Mouse (Mus musculus): ENCODE results near the gene Pappa2.

Gene Pappa2

DNA sequence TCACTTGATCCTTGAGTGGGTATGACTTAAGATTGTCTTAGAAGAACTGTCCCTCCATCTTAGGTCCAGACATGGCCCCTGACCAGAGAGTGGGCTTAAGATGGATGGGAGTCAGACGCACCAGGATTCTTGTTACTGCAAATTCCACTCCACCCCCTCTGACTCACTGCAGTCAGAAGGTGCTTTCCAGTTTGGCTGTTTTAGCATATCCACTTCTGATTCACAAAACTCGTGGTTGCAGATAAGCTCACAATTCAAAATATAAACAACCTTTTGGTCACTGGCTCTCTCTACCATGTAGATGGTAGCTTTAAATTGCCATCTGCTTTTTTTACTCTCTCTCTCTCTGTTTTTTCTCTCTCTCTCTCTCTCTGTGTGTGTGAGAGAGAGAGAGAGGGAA is 214.4 kb downstream of the Pappa2 start:
- DNase-seq (ENCODE audit: low read depth, low spot score): peak; percentile 91

DNA sequence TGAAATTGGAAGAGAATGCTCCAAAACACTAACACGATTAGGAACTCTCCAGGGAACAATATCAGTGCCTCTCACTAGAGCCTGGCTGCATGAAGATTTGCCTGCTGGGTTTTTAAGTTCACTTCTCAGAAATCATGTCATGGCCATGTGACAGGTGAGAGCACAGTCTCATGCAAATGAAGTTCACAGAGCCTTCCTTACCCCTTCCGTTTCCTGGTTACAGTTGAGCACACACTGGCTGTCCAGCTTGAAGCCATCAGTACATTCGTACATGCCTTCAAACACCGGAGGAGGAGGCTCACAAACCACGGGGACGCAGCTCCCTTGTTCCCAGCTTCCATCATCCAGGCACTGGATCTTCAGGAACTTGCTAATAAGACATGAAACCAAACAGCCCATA is 215.6 kb downstream of the Pappa2 start:
- DNase-seq (ENCODE audit: low read depth, low spot score): peak; percentile 44

DNA sequence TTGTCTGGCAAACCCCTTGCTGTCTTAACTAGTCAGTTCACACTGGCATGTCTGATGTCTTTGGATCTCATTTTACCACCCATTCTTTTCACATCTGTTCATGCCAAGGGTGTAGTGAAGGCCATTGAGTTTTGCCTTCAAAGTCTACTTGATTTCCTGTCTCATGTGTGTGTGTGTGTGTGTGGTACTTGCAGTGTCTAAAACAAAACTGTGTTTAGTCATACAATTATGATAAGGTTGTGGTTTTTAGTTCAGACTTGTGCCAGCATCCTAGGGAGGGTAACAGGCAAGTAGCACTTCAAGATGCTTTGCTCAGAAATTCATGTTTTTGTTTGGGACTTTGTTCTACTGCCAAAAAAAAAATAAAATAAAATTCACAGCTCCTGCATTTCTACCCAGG is 216.1 kb downstream of the Pappa2 start:
- DNase-seq (ENCODE audit: low read depth, low spot score): peak; percentile 67

DNA sequence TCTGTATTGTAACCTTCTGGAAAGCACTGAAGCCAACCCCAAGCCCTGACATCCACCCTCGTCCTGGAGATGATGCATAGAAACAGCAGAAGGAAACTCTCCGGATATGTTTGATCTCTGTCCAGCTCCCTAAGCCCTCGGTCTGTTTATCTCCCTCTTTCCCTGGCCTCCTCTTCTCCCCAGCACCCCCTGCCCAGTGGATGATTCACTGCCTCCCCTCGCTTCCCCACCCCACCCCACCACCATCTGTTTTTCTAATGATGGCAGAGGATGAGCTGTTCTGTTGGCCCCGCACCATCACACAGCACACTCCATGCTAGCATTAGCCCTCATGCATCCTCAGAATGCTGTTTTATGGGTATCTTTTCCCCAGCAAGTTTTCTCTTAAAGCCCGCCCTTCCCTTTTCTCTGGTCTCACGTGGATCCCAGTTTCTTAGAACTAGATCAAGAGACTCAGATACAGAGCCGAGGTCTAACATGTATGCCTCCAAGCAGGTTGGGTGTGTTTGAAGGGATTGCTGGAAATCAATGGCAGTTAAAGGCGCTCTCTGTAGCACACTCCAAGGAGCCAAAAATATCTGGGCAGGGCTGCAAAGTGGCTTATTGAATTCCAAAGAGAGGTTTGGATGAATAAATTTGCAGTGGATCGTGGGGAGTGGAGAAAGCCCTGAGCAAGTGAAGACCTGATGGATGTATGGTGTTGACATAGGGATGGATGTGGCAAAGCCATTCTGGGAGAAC is 231.8 kb downstream of the Pappa2 start:
- no peak for DNase-seq (ENCODE audit: low read depth, low spot score)

DNA sequence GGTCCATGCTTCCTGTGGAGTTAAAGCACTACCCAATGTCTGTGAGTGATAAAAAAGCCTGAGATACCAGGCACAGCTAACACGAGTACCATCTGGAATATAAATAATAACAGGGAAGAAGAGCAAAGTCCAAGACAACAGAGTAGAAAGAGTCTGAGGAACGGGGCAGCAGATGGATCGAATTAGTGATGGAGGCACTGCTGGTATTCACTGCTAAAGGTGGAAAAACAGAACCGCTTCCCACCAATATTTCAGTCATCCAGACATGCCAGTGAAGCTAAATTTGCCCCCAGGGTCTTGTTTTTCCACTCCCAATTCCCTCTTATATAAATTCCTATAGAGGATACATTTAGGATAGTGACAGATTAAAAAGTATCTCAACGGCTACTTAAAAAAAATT is 238.8 kb downstream of the Pappa2 start:
- DNase-seq (ENCODE audit: low read depth, low spot score): no peak

DNA sequence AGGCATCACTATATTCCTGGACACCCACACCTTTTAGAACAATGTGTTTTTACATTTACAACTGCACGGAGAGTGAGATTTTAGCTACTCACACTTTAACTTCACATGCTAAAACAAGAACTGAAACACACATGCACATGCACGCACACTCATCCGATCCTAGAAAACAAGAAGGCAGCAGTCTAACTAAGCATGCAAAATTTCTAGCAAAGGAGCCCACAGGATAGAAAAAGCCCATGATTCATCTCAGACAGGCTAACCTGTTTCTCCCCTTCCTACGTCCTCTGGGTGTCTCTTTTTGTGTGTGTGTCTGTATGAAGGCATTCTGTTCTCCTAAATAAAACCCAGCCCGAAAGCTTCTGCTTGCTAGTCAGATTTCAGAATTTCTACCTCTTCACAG is 239.3 kb downstream of the Pappa2 start:
- DNase-seq (ENCODE audit: low read depth, low spot score): no peak

DNA sequence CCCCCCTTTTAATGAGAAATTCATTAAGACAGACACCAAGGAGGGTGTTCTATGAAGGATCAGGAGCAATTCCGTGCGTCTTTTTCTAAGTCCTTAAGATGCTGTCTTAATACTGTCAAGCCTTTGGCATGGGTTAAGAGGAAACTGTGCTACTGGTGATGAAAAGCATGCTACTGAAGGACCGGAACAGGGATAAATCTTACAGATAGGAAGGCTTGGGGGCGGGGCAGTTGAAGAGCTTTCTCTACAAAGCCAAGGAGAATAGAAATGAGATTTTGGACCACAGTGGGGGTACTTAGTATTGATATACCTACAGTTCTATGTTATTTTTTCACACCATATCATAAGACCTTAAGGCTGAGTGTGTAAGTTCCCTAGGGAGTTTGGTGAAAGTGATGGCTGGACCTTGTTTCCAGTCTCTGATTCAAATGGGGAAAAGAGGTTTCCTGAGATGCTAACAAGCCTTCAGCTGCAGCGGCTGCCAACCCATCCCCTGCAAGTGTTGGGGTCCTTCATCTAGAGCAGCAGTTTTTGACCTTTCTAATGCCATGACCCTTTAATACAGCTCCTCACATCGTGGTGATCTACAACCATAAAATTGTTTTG is 240.0 kb downstream of the Pappa2 start:
- no peak for DNase-seq (ENCODE audit: low read depth, low spot score)

DNA sequence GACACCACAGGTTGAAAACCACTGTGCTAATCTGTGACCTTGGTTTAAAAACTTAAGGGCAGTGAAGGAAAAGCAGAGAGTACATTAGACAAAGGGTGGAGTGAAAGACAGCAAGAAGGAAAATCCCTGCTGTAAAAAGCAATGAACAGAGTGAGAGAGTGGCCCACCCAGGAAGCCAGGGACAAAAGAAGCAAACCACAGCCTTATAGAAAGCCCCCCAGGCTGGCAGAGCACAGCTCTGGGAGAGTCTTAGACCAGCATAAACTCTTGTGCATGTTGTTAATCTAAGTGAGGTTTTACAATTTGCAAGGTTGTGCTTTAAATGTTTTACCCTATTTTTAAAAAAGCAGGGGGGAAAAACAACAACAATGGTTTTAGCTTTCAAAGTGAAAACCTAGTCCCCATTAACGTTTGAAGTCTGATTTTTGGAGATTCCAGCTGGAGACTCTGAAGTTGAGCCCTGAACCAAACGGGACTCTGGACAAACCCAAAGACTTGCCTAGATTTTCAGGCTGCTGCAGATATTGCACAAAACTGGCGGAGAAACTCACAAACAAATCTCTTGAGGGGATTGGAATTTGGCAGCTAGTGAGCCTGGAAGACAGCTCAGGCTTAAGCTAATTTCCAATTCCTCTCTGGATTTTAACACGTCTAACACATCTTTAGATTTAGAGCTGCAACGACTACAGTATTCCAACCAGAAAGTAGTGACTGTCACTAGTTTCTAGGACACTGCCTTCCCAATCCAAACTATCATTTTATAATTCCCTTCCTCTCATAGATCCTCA is 241.0 kb downstream of the Pappa2 start:
- no peak for DNase-seq (ENCODE audit: low read depth, low spot score)

DNA sequence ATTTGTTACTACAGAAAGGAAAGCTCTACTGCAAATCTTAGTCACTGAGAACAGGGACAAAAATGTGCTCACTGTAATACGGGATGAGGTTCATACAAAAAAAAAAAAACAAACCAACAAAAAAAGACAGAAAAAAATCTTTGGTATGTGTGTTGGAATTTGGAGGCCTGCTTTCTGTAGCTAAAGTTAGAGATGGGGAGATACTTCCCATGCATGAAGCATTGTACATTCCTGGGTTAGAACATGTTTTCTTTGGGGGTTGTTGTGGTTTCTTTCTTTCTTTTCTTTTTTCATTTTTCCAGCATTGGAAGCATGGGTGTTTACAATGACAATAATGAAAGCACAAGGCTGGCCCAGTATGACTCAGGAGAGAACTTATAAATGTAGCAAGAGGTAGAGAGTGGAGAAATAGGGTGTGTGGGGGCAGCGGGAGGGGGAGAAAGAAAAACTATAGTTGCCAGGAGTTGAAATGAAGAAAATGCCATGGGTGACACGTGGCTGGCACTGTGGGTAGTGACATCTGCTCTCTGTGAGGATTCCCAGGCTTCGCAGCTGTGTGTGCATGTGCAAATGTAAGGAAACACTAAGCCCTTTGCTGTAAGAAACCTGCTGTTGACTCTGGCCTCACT is 247.3 kb downstream of the Pappa2 start:
- peak; percentile 73 for DNase-seq (ENCODE audit: low read depth, low spot score)

DNA sequence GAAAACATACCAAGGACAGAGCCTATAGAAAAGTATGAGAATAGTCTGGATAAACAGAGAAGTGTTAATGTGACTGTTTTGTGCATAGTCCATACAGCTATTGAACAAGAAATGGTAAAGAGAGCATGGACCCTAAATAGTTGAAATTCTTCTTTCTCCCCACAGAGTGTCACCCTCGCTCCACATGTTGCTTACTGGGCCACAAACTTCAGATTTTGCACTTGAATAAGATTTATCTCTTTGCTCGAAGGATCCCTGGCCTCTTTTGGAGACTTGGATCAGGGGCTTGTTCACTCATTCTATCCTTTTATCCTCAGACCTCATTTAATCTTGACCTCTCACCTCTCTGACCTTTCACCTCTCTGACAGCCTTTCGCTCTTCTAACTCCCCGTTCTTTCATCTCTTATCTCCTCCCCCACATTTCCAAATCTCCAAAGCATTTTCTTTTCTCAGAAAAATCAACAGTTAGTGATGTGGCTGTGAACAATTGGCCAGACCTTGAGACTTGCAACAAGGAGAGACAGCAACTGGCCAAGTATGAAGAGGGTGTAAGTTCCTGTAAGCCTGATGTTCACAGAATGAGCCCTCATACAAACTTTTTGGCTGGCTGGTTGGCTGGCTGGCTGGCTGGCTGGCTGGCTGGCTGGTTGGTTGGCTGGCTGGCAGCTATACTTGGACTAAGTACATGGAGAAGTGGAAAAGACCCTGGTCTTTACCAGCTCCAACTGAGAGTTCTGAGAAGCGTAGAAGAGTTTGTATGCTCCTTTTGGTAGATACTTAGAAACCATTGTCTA is 266.8 kb downstream of the Pappa2 start:
- DNase-seq (ENCODE audit: low read depth, low spot score): peak; percentile 72

DNA sequence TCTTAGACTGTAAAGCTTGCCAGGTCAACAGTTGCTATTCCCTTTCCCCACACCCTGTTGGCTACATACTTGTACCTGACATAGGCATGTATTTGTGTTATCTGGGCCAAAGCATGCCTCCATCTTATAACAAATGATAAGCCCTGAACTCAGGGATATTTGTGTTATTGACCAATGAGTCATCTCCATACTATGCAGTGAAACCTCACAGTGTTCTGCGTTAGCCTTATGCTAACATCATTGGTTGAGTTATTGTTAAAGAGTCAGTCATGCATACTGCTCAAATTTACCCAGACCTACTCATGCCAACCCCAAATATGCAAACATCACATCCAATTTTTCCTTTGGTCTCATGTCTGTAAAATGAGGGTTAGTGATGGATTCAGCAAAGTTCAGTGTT is 279.0 kb downstream of the Pappa2 start:
- DNase-seq (ENCODE audit: low read depth, low spot score): no peak

DNA sequence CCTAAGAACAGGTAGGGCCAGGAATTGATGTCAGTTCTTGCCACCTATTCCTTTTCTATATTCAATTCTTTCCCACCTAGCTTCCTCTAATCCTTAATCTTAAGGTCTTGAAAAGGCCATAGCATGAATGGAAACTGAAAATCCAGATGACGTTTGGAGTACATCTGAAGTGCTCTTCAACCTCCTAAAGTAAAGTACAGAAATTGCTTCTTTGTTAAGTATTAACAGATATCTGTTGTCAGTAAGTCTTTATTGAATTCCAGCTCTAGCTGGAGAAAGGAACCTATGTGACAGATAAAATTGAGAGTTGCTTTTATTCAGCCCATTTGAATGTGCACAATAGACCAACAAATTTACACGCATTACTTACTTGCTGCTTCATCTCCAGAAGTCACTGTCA is 280.1 kb downstream of the Pappa2 start:
- no peak for DNase-seq (ENCODE audit: low read depth, low spot score)

DNA sequence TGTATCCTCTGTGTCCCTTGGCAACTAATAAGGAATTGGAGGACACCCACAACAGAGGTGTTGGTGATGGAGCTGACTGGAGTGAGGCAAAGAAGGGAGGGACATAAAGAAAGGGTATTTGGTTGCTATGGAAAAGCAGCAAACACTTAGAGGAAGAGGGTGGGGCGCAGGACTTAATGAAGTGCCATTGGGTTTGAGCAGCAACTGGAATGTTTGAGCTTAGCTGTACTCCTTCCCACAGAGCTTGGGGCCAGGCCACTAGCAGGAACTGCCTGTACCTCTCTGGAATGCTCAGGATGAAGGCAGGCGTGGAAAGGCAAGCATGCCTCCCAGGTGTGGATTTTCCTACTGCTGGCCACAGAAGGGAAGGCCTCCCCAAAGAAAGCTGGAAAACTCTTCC is 281.0 kb downstream of the Pappa2 start:
- DNase-seq (ENCODE audit: low read depth, low spot score): no peak

DNA sequence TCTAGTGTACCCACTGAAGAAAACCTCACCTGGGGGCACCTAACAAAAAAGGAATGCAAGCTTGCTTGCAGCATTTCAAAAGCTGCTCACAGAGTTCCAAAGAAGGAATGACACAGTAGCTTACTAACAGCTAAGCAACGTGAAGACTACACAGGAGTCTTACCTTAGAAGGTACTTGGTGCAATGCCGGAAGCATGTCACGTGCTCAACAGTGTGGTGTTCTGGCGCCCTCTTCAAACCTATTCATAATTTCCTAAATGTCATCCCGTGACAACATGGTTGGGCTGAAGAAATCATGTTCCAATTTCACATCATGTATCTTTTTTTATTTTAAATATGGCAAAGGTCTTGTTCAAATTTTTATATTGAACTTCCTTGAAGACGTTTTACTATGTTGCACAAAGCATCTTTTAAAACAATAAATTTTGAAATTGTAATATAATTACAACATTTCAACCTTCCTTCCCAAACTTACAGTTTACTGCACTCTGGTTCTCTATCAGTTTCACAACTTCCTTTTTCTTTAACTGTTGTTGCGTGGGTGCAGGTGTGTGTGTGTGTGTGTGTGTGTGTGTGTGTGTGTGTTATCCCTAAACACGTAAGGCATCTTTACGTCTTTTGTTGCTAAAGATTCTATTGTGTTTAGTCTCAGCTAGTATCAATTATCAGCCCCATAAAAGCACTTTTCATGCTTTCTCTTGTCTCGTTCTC is 282.3 kb downstream of the Pappa2 start:
- DNase-seq (ENCODE audit: low read depth, low spot score): no peak

DNA sequence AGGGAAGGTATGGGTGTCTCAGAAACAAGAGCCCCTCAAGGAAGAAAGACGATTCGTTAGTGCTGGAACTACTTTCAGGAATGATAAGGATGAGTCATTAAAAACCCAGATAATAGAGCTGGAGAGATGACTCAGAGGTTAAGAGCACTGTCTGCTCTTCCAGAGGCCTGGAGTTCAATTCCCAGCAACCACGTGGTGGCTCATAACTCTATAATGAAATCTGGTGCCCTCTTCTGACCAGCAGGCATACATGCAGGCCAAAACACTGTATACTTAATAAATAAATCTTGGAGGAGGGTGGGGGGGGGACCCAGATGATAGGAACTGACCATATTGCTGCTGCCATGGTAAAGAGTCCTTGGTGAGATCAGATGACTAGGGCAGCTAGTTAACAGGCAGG is 282.9 kb downstream of the Pappa2 start:
- peak; percentile 42 for DNase-seq (ENCODE audit: low read depth, low spot score)

DNA sequence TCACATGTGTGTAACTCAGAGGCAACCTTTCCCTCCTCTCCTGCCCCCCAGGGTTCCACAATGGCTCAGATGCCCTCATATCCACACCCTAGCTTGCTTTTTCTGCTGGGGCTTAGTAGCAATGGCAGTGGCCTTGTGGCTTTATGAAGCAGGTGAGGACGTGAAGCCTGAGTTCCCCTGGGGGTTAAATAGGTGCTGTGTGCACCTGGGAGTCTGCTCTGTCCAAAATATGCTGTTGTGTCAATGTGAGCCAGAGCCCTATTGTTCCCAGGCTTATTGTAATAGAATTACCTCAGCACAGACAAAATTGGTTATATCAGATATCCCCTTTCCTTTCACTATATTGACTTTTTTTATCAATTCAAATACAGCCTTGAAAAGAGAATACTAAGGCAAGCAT is 292.6 kb downstream of the Pappa2 start:
- DNase-seq (ENCODE audit: low read depth, low spot score): no peak

DNA sequence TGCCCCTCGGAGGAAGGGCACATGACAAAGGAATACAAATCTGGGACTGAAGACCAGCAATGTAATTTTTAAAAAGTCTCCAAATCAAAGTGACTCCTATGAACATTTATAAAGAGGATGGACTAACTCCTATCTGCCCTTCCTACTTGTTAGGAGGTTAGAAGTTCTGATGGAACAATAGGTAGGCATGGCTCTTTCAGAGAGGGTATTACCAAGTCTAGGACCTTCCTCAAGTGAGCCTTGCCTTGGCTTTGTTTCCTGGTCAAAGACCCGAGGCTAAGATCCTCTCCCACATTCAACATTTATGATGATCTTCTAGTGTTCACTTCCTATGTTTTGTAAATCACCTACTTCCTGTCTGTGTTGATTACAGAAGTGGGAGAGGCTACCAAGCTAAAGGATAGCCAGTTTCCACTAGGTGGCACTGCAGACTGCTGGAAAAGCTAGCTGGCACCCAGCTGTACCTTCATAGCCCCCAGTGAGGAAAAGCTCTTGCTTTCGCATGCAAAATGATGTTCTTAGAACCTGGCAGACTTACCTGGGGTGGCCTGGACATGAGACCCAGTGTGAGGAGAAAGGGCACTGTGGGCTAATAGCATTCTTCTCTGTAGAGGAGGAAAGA is 310.2 kb downstream of the Pappa2 start:
- DNase-seq (ENCODE audit: low read depth, low spot score): peak; percentile 85

DNA sequence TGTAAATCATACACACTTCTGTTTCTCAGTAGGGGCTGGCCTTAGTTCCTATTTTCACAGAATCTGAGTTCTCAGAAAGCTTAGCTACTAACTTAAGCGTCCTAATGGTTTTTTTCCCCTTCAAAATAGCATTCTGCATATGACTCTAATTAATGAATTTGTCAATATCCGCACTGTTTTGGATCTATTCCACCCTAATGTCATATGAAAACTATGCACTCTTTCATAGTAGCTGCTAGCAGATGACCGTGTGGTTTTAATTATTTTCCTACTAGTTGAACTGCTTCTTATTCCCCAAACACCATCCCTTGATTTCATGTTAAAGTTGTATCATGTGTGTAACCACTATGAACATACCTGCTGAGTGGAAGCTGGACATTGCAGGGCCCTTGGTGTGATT is 314.3 kb downstream of the Pappa2 start:
- peak; percentile 54 for DNase-seq (ENCODE audit: low read depth, low spot score)
